Mouse (Mus musculus): ENCODE measurements at regions not wholly inside any gene's neighbourhood (a gene's known extent, or its start where the extent isn't known, plus 50 kb on each side); places are given as distances from the start of the nearest gene placed in this dataset.

DNA sequence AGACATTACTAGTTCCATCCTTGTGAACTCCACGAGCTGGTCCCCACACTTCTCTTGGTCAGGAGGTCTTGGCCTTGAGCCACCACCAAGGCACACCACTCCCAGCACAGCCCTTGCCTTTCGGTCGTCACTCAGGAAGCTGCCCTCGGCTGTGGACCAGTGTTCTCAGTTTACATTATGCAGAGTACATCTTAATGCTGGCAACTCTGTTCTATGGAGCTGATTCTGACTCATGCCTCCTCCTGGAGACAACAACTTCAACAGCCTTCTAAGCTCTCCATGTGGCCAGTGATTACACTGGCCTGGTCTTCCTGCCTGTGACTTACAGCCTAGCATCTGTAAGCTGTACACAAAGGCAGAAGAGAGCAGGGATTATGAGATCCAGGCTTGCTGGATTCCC, 272.2 kb upstream of the Eef2kmt start:
- Histone ChIP-seq H3K27me3 (ENCODE audit: control insufficient read depth, insufficient read depth, low read length) (no peaks in the 10 kb centered on the region), H3K4me1 (ENCODE audit: control insufficient read depth, insufficient read depth, low read length) (no peaks in the 10 kb centered on the region), H3K4me2 (replicated peaks; ENCODE audit: low read depth, low read length) (no peak overlapping the region), H3K27ac (ENCODE audit: low read length) (no peak overlapping the region), H3K36me3 (ENCODE audit: control insufficient read depth, insufficient read depth, low read length) (no peaks in the 10 kb centered on the region), H3K9me3 (ENCODE audit: control insufficient read depth, low read depth, low read length) (no peaks in the 10 kb centered on the region), H3K9ac (replicated peaks; ENCODE audit: low read depth, low read length) (no peak overlapping the region), H3K4me3 (ENCODE audit: low read depth, low read length) (no peak overlapping the region)
- no peak for ATAC-seq (ENCODE audit: insufficient number of reproducible peaks, insufficient read depth, low FRiP score, low read depth)
- WGBS, result 48% methylated on average over 4 of the region's 4 CpGs

GRCm38 (mm10) chr16:5524375-5524774, 268.6 kb upstream of the Eef2kmt start:
- ATAC-seq (ENCODE audit: insufficient number of reproducible peaks, insufficient read depth, low FRiP score, low read depth), result no peak
- no peak overlapping the region for H3K27ac ChIP-seq (ENCODE audit: low read length)
- H3K4me3 ChIP-seq (ENCODE audit: low read depth, low read length), result no peak overlapping the region
- 83% methylated on average over 5 of the region's 5 CpGs for WGBS
- no peaks in the 10 kb centered on the region for H3K36me3 ChIP-seq (ENCODE audit: control insufficient read depth, insufficient read depth, low read length)
- no peaks in the 10 kb centered on the region; the same call in 1 of the 2 replicates for H3K9me3 ChIP-seq (ENCODE audit: control insufficient read depth, low read depth, low read length)
- H3K4me2 ChIP-seq (replicated peaks; ENCODE audit: low read depth, low read length), result no peak overlapping the region
- H3K9ac ChIP-seq (replicated peaks; ENCODE audit: low read depth, low read length), result no peak overlapping the region
- H3K27me3 ChIP-seq (ENCODE audit: control insufficient read depth, insufficient read depth, low read length), result no peaks in the 10 kb centered on the region
- H3K4me1 ChIP-seq (ENCODE audit: control insufficient read depth, insufficient read depth, low read length), result no peaks in the 10 kb centered on the region

DNA sequence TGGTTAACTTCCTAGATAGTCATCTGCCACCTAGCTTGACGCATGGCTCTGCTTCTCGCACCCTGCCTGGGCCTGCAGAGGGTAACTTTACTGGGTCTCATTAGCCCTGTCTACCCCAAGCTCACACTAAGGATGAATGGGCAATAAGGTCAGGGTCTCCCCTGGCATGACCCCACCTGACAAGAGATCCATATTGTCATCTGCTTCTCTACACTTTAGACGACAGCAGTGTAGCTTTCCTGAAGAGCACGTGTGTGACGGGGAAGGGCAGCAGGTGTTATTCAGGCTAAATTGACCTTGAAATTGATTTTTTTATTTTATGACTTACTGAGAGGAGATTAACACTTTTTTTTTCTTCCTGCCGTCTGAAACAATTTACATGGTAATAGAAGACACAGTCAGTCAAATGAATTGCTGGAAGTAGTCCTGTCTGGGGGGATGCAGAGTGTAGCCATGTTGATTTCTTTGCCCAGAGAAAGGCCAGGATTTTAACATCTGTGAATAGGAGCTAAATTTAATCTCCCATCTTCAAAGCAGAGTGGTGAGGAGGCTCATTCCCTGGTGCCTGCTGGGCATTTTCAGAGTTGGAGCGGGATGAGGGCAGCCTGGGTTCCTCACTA, 267.7 kb upstream of the Eef2kmt start:
- H3K27me3 ChIP-seq (ENCODE audit: control insufficient read depth, insufficient read depth, low read length), result no peaks in the 10 kb centered on the region
- no peak overlapping the region for H3K27ac ChIP-seq (ENCODE audit: low read length)
- no peak for ATAC-seq (ENCODE audit: insufficient number of reproducible peaks, insufficient read depth, low FRiP score, low read depth)
- no peaks in the 10 kb centered on the region for H3K36me3 ChIP-seq (ENCODE audit: control insufficient read depth, insufficient read depth, low read length)
- no peaks in the 10 kb centered on the region for H3K4me1 ChIP-seq (ENCODE audit: control insufficient read depth, insufficient read depth, low read length)
- no peak overlapping the region for H3K4me3 ChIP-seq (ENCODE audit: low read depth, low read length)
- H3K9me3 ChIP-seq (ENCODE audit: control insufficient read depth, low read depth, low read length), result no peaks in the 10 kb centered on the region; the same call in 1 of the 2 replicates
- no peak overlapping the region for H3K9ac ChIP-seq (replicated peaks; ENCODE audit: low read depth, low read length)
- H3K4me2 ChIP-seq (replicated peaks; ENCODE audit: low read depth, low read length), result no peak overlapping the region
- 73% methylated on average over 7 of the region's 7 CpGs for WGBS

GRCm38 (mm10) chr16:5517746-5518145, 262.0 kb upstream of the Eef2kmt start:
- no peak overlapping the region for H3K27ac ChIP-seq (ENCODE audit: low read length)
- no peaks in the 10 kb centered on the region; the same call in 1 of the 2 replicates for H3K9me3 ChIP-seq (ENCODE audit: control insufficient read depth, low read depth, low read length)
- H3K4me3 ChIP-seq (ENCODE audit: low read depth, low read length), result no peak overlapping the region
- H3K4me2 ChIP-seq (replicated peaks; ENCODE audit: low read depth, low read length), result no peak overlapping the region
- no peaks in the 10 kb centered on the region for H3K36me3 ChIP-seq (ENCODE audit: control insufficient read depth, insufficient read depth, low read length)
- WGBS, result 53% methylated on average over 5 of the region's 5 CpGs
- H3K9ac ChIP-seq (replicated peaks; ENCODE audit: low read depth, low read length), result no peak overlapping the region
- ATAC-seq (ENCODE audit: insufficient number of reproducible peaks, insufficient read depth, low FRiP score, low read depth), result no peak
- H3K4me1 ChIP-seq (ENCODE audit: control insufficient read depth, insufficient read depth, low read length), result no peaks in the 10 kb centered on the region
- H3K27me3 ChIP-seq (ENCODE audit: control insufficient read depth, insufficient read depth, low read length), result no peaks in the 10 kb centered on the region

GRCm38 (mm10) chr16:5515867-5516266, 260.1 kb upstream of the Eef2kmt start:
- no peak for ATAC-seq (ENCODE audit: insufficient number of reproducible peaks, insufficient read depth, low FRiP score, low read depth)
- H3K4me2 ChIP-seq (replicated peaks; ENCODE audit: low read depth, low read length), result no peak overlapping the region
- H3K36me3 ChIP-seq (ENCODE audit: control insufficient read depth, insufficient read depth, low read length), result no peaks in the 10 kb centered on the region
- H3K4me3 ChIP-seq (ENCODE audit: low read depth, low read length), result no peak overlapping the region
- no peak overlapping the region for H3K9ac ChIP-seq (replicated peaks; ENCODE audit: low read depth, low read length)
- H3K27ac ChIP-seq (ENCODE audit: low read length), result no peak overlapping the region
- no peaks in the 10 kb centered on the region; the same call in 1 of the 2 replicates for H3K9me3 ChIP-seq (ENCODE audit: control insufficient read depth, low read depth, low read length)
- WGBS, result 84% methylated on average over 5 of the region's 5 CpGs
- no peaks in the 10 kb centered on the region for H3K4me1 ChIP-seq (ENCODE audit: control insufficient read depth, insufficient read depth, low read length)
- no peaks in the 10 kb centered on the region for H3K27me3 ChIP-seq (ENCODE audit: control insufficient read depth, insufficient read depth, low read length)

DNA sequence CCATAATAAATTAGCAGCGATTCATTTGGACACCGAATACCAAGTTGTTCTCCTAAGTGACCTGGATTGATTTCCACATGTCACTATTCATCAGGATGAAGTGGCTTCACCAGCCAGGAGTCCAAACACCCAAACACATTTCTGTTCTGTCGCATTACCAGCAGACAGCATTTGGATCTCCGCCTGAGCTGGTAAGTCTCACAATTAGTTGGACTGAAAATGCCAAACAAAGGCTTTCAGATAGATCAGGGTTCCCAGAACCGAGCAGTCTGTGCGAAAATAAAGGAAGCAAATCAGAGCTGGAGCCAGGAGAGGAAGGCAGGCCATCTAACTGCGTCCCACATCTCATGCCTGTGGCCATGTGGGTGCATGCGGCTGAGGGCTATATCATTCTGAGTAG, 251.5 kb upstream of the Eef2kmt start:
- WGBS, result 77% methylated on average over 8 of the region's 8 CpGs

DNA sequence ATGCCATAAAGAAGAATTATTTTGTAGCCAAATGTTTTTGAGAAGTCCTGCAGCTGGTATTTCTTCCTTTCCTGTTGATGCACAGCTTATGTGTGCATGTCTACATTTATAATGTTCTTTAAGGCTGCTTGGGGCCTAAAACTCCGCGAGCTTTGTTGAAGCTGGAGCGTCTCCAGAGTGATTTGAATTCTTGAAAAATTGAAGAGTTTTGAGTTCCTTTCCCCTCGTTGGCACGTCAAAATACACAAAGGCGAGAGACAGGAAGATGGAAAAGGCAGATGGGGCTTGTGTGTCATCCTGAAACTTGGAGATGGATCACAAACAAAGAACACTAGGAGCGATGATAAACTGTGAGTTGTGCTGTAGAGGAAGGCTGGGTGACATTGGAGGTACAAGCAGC, 246.2 kb upstream of the Eef2kmt start:
- ATAC-seq (ENCODE audit: insufficient number of reproducible peaks, insufficient read depth, low FRiP score, low read depth), result no peak
- no peaks in the 10 kb centered on the region for H3K36me3 ChIP-seq (ENCODE audit: control insufficient read depth, insufficient read depth, low read length)
- H3K4me3 ChIP-seq (ENCODE audit: low read depth, low read length), result no peak overlapping the region
- no peak overlapping the region for H3K9ac ChIP-seq (replicated peaks; ENCODE audit: low read depth, low read length)
- no peaks in the 10 kb centered on the region for H3K4me1 ChIP-seq (ENCODE audit: control insufficient read depth, insufficient read depth, low read length)
- WGBS, result 78% methylated on average over 7 of the region's 7 CpGs
- H3K4me2 ChIP-seq (replicated peaks; ENCODE audit: low read depth, low read length), result no peak overlapping the region
- no peaks in the 10 kb centered on the region for H3K27me3 ChIP-seq (ENCODE audit: control insufficient read depth, insufficient read depth, low read length)
- H3K27ac ChIP-seq (ENCODE audit: low read length), result no peak overlapping the region
- no peaks in the 10 kb centered on the region for H3K9me3 ChIP-seq (ENCODE audit: control insufficient read depth, low read depth, low read length)

More for the DNA sequence above, 251.5 kb upstream of the Eef2kmt start:
- Histone ChIP-seq H3K27me3 (ENCODE audit: control insufficient read depth, insufficient read depth, low read length) (no peaks in the 10 kb centered on the region), H3K9me3 (ENCODE audit: control insufficient read depth, low read depth, low read length) (no peaks in the 10 kb centered on the region), H3K4me2 (replicated peaks; ENCODE audit: low read depth, low read length) (no peak overlapping the region), H3K4me3 (ENCODE audit: low read depth, low read length) (no peak overlapping the region), H3K27ac (ENCODE audit: low read length) (no peak overlapping the region), H3K9ac (replicated peaks; ENCODE audit: low read depth, low read length) (no peak overlapping the region), H3K36me3 (ENCODE audit: control insufficient read depth, insufficient read depth, low read length) (no peaks in the 10 kb centered on the region), H3K4me1 (ENCODE audit: control insufficient read depth, insufficient read depth, low read length) (no peaks in the 10 kb centered on the region)
- no peak for ATAC-seq (ENCODE audit: insufficient number of reproducible peaks, insufficient read depth, low FRiP score, low read depth)

- H3K9me3 ChIP-seq (ENCODE audit: control insufficient read depth, low read depth, low read length), result no peaks in the 10 kb centered on the region
- H3K27me3 ChIP-seq (ENCODE audit: control insufficient read depth, insufficient read depth, low read length), result no peaks in the 10 kb centered on the region
- H3K4me1 ChIP-seq (ENCODE audit: control insufficient read depth, insufficient read depth, low read length), result no peaks in the 10 kb centered on the region
- WGBS, result 83% methylated on average over 2 of the region's 2 CpGs
- no peak overlapping the region for H3K9ac ChIP-seq (replicated peaks; ENCODE audit: low read depth, low read length)
- no peaks in the 10 kb centered on the region for H3K36me3 ChIP-seq (ENCODE audit: control insufficient read depth, insufficient read depth, low read length)
- ATAC-seq (ENCODE audit: insufficient number of reproducible peaks, insufficient read depth, low FRiP score, low read depth), result no peak
- H3K4me2 ChIP-seq (replicated peaks; ENCODE audit: low read depth, low read length), result no peak overlapping the region
- no peak overlapping the region for H3K4me3 ChIP-seq (ENCODE audit: low read depth, low read length)
- no peak overlapping the region for H3K27ac ChIP-seq (ENCODE audit: low read length)
These were observed 240.4 kb upstream of the Eef2kmt start for GRCm38 (mm10) chr16:5496051-5496685.

DNA sequence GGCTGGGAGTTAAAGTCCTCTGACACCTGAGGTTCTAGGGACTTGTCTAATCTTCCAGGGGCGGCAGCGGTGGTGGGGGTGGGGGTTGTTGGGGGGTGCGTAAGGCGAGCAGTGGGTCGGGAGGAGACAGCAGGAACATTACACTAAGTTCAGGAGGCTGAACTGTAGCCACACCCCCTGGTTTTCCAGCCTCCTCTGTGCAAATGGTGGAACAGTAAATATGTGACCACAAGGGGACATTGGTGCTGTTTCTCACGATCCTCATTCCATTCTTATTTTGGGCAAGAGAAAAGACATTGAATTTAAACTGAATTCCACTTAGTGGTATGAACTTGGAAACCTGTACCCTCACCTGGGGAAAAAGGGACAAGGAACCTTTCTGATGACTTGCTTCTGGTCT, 237.6 kb upstream of the Eef2kmt start:
- no peaks in the 10 kb centered on the region for H3K36me3 ChIP-seq (ENCODE audit: control insufficient read depth, insufficient read depth, low read length)
- no peak for ATAC-seq (ENCODE audit: insufficient number of reproducible peaks, insufficient read depth, low FRiP score, low read depth)
- H3K9me3 ChIP-seq (ENCODE audit: control insufficient read depth, low read depth, low read length), result no peaks in the 10 kb centered on the region
- no peaks in the 10 kb centered on the region for H3K27me3 ChIP-seq (ENCODE audit: control insufficient read depth, insufficient read depth, low read length)
- WGBS, result 15% methylated on average over 6 of the region's 6 CpGs
- no peak overlapping the region for H3K4me3 ChIP-seq (ENCODE audit: low read depth, low read length)
- no peak overlapping the region for H3K27ac ChIP-seq (ENCODE audit: low read length)
- H3K4me2 ChIP-seq (replicated peaks; ENCODE audit: low read depth, low read length), result no peak overlapping the region
- H3K9ac ChIP-seq (replicated peaks; ENCODE audit: low read depth, low read length), result no peak overlapping the region
- H3K4me1 ChIP-seq (ENCODE audit: control insufficient read depth, insufficient read depth, low read length), result no peaks in the 10 kb centered on the region
